Mouse (Mus musculus) brain, embryonic 14.5 days (tissue): ENCODE results near the gene Tal1.

Source experiments
- CTCF ChIP-seq: fragments of 200-500 bp; IDR thresholded peaks from 2 replicates; pipeline ENCODE4 v1.5.1; 2012; ENCODE audit warnings: inconsistent platforms, mild to moderate bottlenecking, moderate library complexity, borderline replicate concordance; ENCODE audit not compliant: insufficient read depth, insufficient read length; ENCODE audit errors: extremely low read depth
- POLR2A ChIP-seq: fragments of 200-500 bp; IDR thresholded peaks from 2 replicates; pipeline ENCODE4 v1.6.1; 2012; ENCODE audit warnings: mild to moderate bottlenecking, inconsistent platforms, borderline replicate concordance; ENCODE audit not compliant: poor library complexity, insufficient read depth, insufficient read length, severe bottlenecking; ENCODE audit errors: extremely low read depth

GRCm38 (mm10) chr4:115071668-115072067 lies 15.4 kb downstream of the Tal1 start:
- TF ChIP-seq CTCF, result no peak
- TF ChIP-seq POLR2A, result no peak
